Comparison of ENCODE assay signal across 29 mouse cellular contexts in genomic region chr6:34171748-34172457, GRCm38 (mm10). TPM values are rescaled to one million over a fixed set of nuclear protein-coding genes. Genes with fewer than 3 reads are reported as not detected.
A peak's percentile ranks its signal among the peaks of the same experiment; 100 is the strongest.
DNase-seq lines count a peak whose midpoint lies in the region; ATAC-seq and TF ChIP-seq lines count a peak whose summit lies in the region.
"Had no signal": no experiment of that assay in that cellular context is flagged by ENCODE, and none has a peak within 500 bp of the region (broad histone marks: within the 10 kb centered on the region; RNA-seq: fewer than 3 reads in every experiment).

No protein-coding gene starts in this region.

- H3K9me3 ChIP-seq in embryonic facial prominence, embryonic 13.5 days = no peaks in the 10 kb centered on the region
- H3K9me3 ChIP-seq in embryonic facial prominence, embryonic 10.5 days = no peaks in the 10 kb centered on the region
- H3K9me3 ChIP-seq in kidney, embryonic 15.5 days (replicated peaks) = no peaks in the 10 kb centered on the region
- H3K9me3 ChIP-seq: forebrain, embryonic 13.5 days; heart, embryonic 12.5 days; liver, embryonic 12.5 days; neural tube, embryonic 12.5 days had no signal

- no peak overlapping the region for H3K9ac ChIP-seq in embryonic facial prominence, embryonic 13.5 days
- no peak overlapping the region for H3K9ac ChIP-seq in kidney, embryonic 15.5 days
- H3K9ac ChIP-seq: forebrain, embryonic 13.5 days; heart, embryonic 12.5 days; hindbrain, embryonic 14.5 days; liver, embryonic 12.5 days; liver, postnatal 0 days; neural tube, embryonic 12.5 days had no signal

- H3K4me3 ChIP-seq in embryonic facial prominence, embryonic 13.5 days = no peak overlapping the region
- no peak overlapping the region for H3K4me3 ChIP-seq in embryonic facial prominence, embryonic 10.5 days
- no peak overlapping the region for H3K4me3 ChIP-seq in kidney, embryonic 15.5 days (replicated peaks)
- no peak overlapping the region for H3K4me3 ChIP-seq in gastrocnemius, adult 2 months
- H3K4me3 ChIP-seq: forebrain, embryonic 13.5 days; heart, adult 2 months; heart, embryonic 12.5 days; liver, embryonic 12.5 days; myocyte; neural tube, embryonic 12.5 days had no signal

- TF ChIP-seq CTCF in gastrocnemius, adult 2 months (IDR thresholded peaks at IDR 0.05) = no peak

- peaks cover 37% of the 10 kb centered on the region for H3K36me3 ChIP-seq in embryonic facial prominence, embryonic 13.5 days
- peaks cover 41% of the 10 kb centered on the region for H3K36me3 ChIP-seq in embryonic facial prominence, embryonic 10.5 days (replicated peaks)
- H3K36me3 ChIP-seq in kidney, embryonic 15.5 days = peaks cover 33% of the 10 kb centered on the region

- no peaks in the 10 kb centered on the region for H3K27me3 ChIP-seq in embryonic facial prominence, embryonic 13.5 days
- no peaks in the 10 kb centered on the region for H3K27me3 ChIP-seq in embryonic facial prominence, embryonic 10.5 days (replicated peaks; ENCODE audit: low read depth, poor library complexity, severe bottlenecking)
- H3K27me3 ChIP-seq in kidney, embryonic 15.5 days = no peaks in the 10 kb centered on the region
- H3K27me3 ChIP-seq: CH12.LX; forebrain, embryonic 13.5 days; heart, embryonic 12.5 days; liver, embryonic 12.5 days; neural tube, embryonic 12.5 days had no signal

- H3K27ac ChIP-seq in embryonic facial prominence, embryonic 13.5 days = peak overlapping the region; percentile 55
- H3K27ac ChIP-seq in embryonic facial prominence, embryonic 10.5 days (replicated peaks) = no peak overlapping the region
- peak overlapping the region; percentile 77 for H3K27ac ChIP-seq in kidney, embryonic 15.5 days
- no peak overlapping the region for H3K27ac ChIP-seq in gastrocnemius, adult 2 months
- H3K27ac ChIP-seq: forebrain, embryonic 13.5 days; heart, adult 2 months; hindbrain, embryonic 14.5 days; liver, embryonic 12.5 days; neural tube, embryonic 12.5 days had no signal

- H3K4me2 ChIP-seq in embryonic facial prominence, embryonic 13.5 days = no peak overlapping the region
- no peak overlapping the region for H3K4me2 ChIP-seq in kidney, embryonic 15.5 days
- H3K4me2 ChIP-seq: forebrain, embryonic 13.5 days; heart, embryonic 12.5 days; hindbrain, embryonic 14.5 days; liver, embryonic 12.5 days; midbrain, embryonic 11.5 days; neural tube, embryonic 12.5 days had no signal

- ATAC-seq in embryonic facial prominence, embryonic 13.5 days (ENCODE audit: insufficient number of reproducible peaks, insufficient read depth, low FRiP score, low TSS enrichment, low read depth) = no peak
- ATAC-seq in kidney, embryonic 15.5 days (replicated peaks; ENCODE audit: low FRiP score) = peak; percentile 55
- ATAC-seq: activated CD4-positive, CD25-positive, alpha-beta regulatory T cell, adult 4 months; forebrain, embryonic 13.5 days; inflammation-experienced regulatory T-cells, adult 6 months; liver, embryonic 12.5 days; liver, postnatal 0 days; midbrain, embryonic 16.5 days had no signal

- 55% methylated on average over 12 of the region's 12 CpGs for WGBS in embryonic facial prominence, embryonic 13.5 days
- 93% methylated on average over 12 of the region's 12 CpGs for WGBS in embryonic facial prominence, embryonic 10.5 days
- 73% methylated on average over 12 of the region's 12 CpGs for WGBS in kidney, embryonic 15.5 days

- DNase-seq in embryonic facial prominence, embryonic 10.5 days (ENCODE audit: low spot score) = no peak
- DNase-seq in thymus, postnatal 25 days = peak; percentile 37
- DNase-seq in thymus, postnatal 10 days (ENCODE audit: low spot score in 2 of 2) = no peak
- DNase-seq in kidney, postnatal 4 days = peak; percentile 39 to 65
- DNase-seq in gastrocnemius, adult 2 months = no peak
- DNase-seq in embryo, embryonic 10.5 days (ENCODE audit: low spot score) = no peak
- DNase-seq: adrenal gland, adult 8-10 months; cerebellum, adult 8-10 months; cerebellum, postnatal 25 days; heart, adult 2 months; layer of hippocampus, postnatal 36 days; left cerebral cortex, postnatal 4 days; liver, postnatal 0 days; lung, postnatal 36 days; right cerebral cortex, postnatal 4 days; thymus, adult 2 months had no signal

- H3K4me1 ChIP-seq in embryonic facial prominence, embryonic 13.5 days = peaks cover 27% of the 10 kb centered on the region
- H3K4me1 ChIP-seq in embryonic facial prominence, embryonic 10.5 days = peaks cover 9% of the 10 kb centered on the region
- H3K4me1 ChIP-seq in kidney, embryonic 15.5 days = peaks cover 34% of the 10 kb centered on the region

- intact Hi-C loops in gastrocnemius, adult 2 months (cut with DNase I) = loop anchor here (10.0 kb wide), 1 partner anchor 917 kb away; no protein-coding TSS in a partner anchor

RNA-seq across cellular contexts. Expression of gene Slc35b4, which starts 5.0 kb away (rescaled TPM):
- polyA plus RNA-seq in embryonic facial prominence, embryonic 13.5 days (2015; fragmentation: Nextera tagmentation; extraction: Ambion mirVana) = 47.6 and 49.9 TPM in 2 replicates
- polyA plus RNA-seq in embryonic facial prominence, embryonic 10.5 days (2016; fragmentation: Nextera tagmentation; extraction: Ambion mirVana) = 42.6 and 43.6 TPM in 2 replicates
- 63.8 and 64.4 TPM in 2 replicates for polyA plus RNA-seq in kidney, embryonic 15.5 days (2015; fragmentation: Nextera tagmentation; extraction: Ambion mirVana)
- total RNA-seq in gastrocnemius, adult 2 months (2021) = 1 to 10 TPM; 6.8 to 8.9 TPM

Comparison
In these comparisons a context has a peak if more than half of its experiments do, and no peak if none do; other contexts are left out.
1. H3K27ac ChIP-seq: peak in embryonic facial prominence, embryonic 13.5 days (single experiment) and kidney, embryonic 15.5 days (single experiment); none in embryonic facial prominence, embryonic 10.5 days (single experiment) and gastrocnemius, adult 2 months (single experiment).
2. DNase-seq: peak in thymus, postnatal 25 days (single experiment) and kidney, postnatal 4 days (2 of 2); none in embryonic facial prominence, embryonic 10.5 days (single experiment), thymus, postnatal 10 days (0 of 2), gastrocnemius, adult 2 months (single experiment) and embryo, embryonic 10.5 days (single experiment).